Mouse (Mus musculus): Measurements from ENCODE around the gene Mfsd12.
A peak's percentile ranks its signal among the peaks of the same experiment; 100 is the strongest.

Mfsd12 gene

DNA sequence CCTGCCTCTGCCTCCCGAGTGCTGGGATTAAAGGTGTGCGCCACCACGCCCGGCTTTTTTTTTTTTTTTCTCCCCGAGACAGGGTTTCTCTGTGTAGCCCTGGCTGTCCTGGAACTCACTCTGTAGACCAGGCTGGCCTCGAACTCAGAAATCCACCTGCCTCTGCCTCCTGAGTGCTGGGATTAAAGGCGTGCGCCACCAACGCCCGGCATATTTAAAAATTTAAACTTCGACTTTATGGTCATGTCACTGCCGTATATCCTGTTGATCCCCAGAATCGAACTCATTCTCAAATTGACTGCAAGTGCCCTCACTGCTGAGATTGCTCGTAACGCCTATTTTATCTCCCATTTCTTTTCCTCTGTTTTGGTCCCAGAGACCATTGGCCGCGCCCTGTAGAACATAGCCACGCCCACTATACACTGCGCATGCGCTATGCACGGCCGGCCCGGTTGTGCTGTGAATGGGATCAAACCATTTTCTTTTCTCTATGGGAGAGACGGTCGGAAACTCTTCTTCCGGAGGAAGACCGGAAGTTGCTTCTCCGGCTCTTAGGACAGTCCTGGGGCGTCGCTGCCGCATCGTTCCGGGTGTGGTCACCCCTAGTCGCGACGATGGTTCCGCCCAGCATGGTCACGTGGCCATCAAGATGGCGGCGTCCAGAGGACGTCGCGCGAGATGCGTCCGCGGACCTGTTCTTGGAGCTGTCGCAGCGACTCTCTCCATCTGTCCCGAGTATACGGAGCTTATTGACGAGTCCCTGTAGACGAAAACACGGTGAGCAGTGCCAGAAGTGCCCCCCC is 26.7 kb downstream of the Mfsd12 start, which contains the start of the genes Dohh and Gm48551:
Gene Dohh, plus strand, starts transcription at position 627 of the 803 bp plus-strand sequence.
Gene Gm48551, plus strand, starts transcription at position 665 of the 803 bp plus-strand sequence.
- peak; percentile 97 for DNase-seq (ENCODE audit: low spot score)

DNA sequence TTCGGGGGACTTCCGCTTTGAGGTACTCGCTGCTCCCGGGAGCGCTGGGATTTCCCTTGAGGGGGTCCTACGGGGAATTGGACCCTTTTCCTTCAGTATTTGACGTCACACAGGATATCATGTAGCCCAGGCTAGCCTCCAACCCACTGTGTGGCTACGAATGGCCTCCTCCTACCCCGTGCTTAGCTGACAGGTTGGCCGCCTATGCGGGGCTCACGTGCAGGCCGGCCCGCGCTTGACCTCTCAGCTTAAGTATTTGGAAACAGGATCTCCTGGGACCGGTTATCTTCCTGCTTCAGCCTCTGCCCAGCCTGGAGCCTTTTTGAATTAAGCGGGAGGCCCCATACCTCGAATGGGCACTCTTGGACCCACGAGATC is 27.3 kb downstream of the Mfsd12 start:
- no peak for DNase-seq (ENCODE audit: low spot score)

DNA sequence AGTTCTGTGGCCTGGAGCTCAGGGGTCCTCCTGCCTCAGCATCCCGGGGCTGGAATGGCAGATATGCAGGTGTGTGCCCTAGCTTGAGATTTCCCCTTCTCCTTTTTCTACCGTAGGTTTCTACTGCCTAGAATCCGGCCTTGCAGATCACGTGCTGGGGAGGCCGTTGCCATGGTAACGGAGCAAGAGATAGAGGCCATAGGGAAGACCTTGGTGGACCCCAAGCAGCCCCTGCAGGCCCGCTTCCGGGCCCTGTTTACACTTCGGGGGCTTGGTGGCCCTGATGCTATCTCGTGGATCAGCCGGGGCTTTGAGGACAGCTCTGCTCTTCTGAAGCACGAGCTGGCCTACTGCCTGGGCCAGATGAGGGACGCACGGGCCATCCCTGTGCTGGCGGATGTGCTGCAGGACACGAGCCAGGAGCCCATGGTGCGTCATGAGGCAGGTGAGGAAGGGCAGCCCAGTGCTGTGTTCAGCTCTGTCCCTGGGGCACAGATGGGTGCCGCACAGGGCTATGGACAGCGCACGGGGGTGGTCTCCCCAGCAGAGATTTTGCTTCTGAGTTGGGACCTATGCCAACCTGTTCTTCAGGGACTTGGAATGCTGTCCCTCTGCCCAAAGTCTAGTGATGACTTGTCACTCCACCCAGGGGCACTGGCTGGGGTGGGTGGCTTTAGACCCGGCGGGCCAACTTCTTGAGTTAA is 28.5 kb downstream of the Mfsd12 start:
- DNase-seq (ENCODE audit: low spot score) = no peak

DNA sequence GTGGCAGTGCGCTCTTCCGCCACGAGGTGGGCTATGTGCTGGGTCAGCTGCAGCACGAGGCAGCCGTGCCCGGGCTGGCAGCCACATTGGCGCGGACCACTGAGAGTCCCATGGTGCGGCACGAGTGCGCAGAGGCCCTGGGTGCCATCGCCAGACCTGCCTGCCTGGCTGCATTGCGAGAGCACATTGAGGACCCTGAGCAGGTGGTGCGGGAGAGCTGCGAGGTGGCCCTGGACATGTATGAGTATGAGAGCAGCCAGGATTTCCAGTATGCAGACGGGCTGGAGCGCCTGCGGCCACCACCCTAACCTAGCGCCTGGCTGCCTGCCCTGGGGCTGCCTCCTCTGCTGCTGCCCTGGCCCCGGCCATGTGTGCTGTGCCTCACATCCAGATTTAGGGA is 30.4 kb downstream of the Mfsd12 start:
- no peak for DNase-seq (ENCODE audit: low spot score)

DNA sequence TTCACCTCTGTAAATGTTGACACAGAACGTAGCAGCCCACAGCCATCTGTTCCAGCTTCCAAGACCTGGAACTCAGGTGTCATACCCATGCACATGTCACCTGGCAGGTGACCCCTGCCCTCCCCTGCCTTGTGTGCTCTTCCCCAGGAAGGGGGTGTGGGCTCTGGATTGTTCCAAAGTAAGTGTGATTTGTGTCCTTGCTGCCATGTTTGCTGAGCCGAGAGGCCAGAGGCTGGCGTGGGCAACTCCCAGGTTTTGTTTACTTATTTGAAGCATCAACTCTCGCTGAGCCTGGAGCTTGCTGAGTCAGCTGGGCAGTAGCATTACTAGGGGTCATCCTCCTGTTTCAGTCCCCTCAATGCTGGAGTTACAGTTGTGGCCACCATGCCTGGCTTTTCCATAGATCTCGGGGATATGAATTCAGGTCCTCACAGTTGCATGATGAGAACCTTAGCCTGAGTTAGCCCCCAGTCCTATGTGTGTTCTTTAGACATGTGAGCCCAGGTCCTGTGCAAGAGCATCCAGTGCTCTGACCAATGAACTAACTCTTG is 31.3 kb downstream of the Mfsd12 start, which contains the start of gene Gm48552:
Gene Gm48552, plus strand, starts transcription at position 501 of the 551 bp plus-strand sequence.
- DNase-seq (ENCODE audit: low spot score) = no peak

DNA sequence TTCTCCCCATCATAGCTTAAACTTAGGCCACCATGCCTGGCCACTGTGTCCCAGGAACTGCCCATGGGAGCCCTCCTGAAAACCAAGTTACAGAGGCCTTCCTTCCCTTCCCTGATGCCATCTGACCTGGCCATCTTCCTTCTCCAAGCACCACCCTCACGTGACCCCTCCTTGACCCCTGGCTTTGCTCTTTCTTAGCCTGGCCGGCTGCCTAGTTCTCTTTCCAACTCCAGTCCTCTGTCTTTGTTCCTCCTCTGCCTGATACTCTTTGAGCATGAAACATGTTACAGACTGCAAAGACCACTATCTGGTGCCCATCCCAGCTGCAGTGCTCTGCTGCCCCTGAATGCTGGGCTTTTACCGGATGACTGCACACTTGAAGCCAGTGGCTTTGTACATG is 32.1 kb downstream of the Mfsd12 start:
- DNase-seq (ENCODE audit: low spot score) = no peak

DNA sequence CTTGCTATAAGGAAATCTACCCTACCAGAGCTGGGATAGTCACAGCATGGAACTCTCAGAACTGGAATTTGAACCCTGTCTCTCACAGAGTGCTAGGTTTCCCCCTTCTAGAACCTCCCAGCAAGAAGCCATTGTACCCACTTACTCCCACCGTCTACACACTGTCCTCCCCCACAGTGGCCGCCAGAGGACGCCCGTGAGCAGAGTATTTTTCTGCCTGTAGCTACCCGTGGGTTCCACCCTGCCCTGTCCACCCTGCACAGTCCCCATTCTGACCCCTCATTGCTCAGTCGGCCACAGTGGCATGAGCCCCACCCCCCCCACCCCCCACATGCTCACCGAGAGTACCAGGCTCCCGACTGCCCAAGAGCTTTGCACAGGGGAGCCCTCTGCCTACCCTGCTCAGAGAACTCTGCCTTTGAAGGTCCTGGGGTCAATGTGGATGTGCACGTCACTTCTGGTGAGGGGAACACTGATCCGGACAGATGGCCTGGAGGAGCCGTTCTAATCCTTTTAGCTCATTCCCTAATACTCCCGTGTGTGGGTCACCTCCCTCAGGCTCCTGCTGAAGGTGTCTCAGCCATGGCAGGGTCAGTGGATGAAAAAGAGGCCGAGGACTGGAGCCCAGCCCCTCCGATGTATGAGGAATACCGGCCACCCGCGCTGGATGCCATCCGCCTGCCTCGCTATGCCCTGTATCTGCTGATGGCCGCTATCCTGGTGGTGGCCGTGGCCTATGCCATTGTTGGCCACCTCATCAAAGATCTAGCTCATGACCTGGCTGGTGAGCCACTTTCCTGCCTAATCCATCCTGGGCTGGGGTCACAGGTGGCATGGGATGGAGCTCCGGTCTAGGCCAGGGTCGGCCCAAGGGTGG is 32.7 kb downstream of the Mfsd12 start:
- DNase-seq (ENCODE audit: low spot score) = peak; percentile 66

DNA sequence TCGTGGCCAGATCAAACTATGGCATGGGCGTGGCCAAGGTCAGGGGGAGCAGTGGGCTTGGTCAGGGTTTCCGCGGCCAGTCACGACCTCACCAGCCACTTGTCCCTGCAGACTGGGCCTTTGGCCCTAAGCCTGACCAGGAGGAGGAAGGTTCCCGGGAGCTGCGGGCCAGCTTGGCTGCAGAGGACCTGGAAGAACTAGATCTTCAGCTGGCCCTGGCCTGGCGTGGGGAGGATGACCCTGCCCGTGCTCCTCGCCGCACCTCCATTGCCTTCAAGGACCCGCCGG is 33.3 kb downstream of the Mfsd12 start:
- no peak for DNase-seq (ENCODE audit: low spot score)

DNA sequence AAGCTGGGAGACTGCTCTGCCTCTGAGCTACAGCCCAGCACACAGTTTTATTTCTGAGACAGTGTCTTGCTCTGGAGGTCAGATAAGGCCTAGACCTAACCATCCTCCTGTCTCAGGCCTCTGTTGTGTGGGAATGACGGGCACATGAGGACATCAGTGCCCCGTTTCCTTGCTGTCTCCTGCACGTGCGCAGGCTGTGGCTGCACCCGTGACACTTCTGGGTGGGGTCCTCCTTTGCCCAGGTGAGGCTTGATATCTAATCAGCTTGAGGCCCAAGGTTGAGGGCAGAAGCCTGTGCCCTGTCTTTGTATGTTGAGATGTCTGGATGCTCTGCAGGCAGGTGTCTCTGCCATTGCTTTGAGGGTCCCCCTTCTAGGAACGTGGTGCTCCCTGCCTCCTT is 35.0 kb downstream of the Mfsd12 start:
- no peak for DNase-seq (ENCODE audit: low spot score)

DNA sequence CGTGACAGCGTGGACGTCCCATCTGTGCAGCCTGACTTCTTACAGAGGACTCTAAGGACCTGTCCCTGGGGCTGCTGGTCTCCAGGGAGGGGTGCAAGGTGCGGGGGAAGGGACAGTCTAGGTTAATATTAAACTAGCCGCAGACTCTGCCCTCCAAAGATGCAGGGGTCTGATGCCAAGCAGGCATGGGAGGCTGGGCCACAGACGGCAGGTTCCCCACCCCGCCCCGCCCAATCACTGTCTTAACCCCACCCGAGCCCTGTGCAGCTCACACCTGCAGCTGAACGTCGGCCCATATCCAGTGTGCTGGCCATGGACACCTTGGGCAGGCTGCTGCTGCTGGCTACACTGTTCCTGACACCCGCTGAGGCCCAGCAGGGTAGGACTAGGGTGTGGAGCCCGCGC is 35.5 kb downstream of the Mfsd12 start, which contains the start of gene Smim24:
Gene Smim24, plus strand, starts transcription at position 271 of the 405 bp plus-strand sequence.
- DNase-seq (ENCODE audit: low spot score) = no peak

DNA sequence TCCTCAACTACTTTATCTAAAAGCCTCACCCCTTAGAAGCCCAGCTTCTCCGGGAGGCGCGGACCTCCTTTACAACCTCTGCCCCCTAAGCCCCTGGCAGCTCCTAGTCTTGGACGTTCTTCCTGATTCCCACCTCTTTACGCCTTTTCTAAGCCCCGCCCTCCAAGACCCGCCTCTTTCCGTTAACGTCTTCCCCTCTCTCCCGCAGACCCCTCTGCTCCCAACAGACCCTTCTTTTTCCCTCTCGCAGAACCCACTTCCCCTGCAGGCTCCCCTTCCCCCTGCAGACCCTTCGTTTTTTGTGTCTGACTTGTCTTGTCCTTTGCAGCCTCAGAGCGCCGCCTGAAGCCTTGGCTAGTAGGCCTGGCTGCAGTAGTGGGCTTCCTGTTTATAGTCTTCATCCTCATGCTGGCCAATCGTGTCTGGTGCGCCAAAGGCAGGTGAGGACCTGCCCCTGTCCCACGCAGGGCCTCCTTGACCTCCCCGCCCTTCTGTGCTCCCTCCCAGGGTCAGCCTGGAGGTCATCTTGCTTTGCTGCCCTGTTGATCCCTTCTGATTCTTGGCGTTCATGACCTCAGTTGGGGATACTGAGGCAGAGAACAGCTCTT is 36.3 kb downstream of the Mfsd12 start:
- DNase-seq (ENCODE audit: low spot score) = no peak

DNA sequence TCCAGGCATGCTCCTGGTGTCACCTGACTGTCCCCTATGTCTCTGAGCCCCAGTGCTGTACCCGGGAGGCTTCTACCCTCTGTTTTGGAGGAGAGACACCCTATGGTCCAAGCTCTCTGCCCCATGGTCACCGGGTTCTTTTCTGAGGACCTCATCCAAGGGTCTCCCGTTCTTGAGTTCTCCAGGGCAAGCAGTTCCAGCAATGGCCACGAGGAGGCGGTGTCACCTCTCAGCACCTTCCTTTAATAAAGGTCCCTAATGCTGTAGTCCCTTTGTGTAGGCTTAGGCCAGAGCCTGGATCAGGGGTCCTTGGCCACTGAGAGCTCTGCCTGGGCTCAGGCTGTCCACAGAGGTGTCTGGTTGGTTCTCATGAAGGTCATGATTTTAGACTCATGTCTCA is 37.8 kb downstream of the Mfsd12 start:
- DNase-seq (ENCODE audit: low spot score) = peak; percentile 60

DNA sequence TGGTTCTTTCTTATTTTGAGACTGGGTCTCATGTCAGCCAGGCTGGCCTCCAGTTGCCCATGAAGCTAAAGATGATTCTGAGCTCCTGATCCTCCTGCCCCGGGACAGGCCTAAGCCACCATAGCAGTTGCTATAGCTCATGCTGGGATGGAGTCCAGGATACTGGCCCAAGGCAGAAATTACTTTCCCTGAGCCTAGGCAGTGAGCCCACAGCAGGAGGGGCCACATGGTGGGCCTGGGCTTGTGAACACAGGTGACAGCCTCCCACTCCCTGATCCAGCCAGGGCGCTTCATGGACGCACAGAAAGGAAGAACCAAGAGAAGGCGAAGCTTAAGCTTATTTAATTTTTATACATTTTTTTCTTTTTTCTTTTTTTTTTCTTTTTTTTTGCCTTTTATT is 38.6 kb downstream of the Mfsd12 start:
- DNase-seq (ENCODE audit: low spot score) = no peak

DNA sequence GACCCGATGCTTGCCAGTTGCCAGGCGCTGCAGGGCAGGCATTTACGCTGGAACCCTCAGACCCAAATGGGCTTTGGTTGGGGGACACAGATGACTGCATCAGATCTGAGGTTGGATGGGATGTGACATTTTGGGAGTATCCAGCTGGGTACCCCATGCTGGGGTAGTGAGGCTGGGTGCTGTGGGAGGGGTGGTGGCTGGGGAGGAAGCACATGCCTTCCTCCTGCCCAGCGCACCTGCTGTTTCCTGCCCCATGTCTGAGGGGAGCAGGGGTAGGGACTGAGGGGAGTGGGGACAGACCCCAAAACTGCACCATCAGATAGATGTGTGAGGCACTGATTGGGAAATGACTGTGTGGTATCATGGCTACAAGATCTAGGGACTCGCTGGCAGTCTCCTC is 39.5 kb downstream of the Mfsd12 start:
- no peak for DNase-seq (ENCODE audit: low spot score)

DNA sequence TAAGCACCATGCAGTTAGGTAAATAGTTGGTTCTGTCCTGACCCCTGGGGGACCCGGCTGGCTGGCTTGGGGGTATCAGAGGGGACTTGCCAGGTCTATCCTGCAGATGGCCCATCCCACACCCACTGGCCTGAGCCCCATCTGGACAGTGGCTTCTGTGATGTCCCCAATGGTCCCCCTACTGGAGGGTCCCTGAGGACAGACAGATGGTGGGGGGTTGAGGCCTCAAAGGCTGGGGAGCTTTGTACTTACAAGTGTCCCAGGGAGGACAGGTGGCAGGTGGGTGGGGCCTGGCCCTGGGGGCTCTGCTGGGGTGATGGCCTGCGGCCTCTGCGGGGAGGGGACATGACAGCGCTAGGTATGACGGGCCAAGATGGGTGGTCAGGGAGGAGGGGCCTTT is 42.0 kb downstream of the Mfsd12 start:
- DNase-seq (ENCODE audit: low spot score) = no peak

DNA sequence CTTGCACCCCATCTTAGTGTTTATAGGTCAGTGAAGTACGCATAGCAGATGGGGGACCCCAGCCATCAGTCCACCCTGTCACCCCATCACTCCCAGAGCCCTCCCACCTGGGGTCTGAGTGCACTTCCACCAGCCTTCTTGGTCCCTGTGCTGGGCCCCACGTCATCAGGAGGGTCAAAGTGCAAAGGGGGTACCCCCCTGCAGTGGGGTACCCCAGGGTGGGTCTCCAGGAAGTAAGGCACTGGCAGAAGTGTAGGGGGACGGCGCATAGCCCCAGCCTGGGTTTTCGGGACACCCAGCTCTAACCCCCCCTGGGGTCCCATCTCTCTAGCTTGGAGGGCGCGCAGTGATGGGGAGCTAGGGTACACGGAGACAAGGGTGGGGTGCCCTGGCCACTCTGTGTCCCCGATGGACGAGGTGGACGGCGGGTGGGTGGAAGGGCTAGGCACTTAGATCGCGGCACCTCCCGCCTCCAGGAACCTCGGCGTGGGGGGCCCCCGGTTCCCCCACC is 42.6 kb downstream of the Mfsd12 start:
- DNase-seq (ENCODE audit: low spot score) = no peak

DNA sequence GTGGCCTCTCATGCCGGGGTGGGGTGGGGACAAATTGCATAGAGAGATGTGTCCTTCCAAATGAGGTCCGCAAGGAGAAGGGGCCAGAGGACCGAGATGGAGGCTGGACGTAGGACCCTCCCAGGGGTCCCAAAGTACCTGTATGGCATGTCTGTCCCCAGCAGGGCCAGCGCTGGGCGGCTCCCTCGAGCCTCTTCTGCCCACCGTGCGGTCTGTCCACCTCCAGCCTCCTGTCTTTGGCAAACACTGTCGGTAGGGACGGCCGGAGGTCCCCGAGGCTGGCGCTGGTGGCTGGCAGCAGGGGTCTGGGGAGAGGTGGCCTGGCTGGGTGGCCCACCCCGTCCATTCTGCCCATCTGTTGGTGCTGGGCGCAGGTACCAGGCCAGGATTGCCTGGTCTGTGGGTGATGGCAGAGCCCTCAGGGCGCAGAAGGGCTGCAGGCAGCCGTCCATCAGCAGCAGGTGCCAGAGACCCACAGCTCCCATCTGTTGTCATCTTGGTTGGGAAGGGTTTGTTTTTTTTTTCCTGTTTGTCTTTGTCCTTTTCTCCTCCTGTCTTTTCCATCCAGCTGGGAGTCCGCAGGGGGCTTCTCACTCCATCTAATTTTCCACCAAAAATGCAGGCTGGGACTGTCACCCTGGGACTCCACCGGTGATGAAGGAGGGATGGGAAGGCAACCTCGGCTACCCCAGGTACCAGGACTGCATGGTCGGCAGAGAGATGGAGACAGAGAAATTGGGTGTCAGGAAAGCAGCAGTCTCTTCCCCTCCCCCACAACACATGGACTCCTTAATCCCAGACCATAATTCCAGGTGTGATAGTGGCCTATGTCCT is 43.3 kb downstream of the Mfsd12 start:
- no peak for DNase-seq (ENCODE audit: low spot score)

DNA sequence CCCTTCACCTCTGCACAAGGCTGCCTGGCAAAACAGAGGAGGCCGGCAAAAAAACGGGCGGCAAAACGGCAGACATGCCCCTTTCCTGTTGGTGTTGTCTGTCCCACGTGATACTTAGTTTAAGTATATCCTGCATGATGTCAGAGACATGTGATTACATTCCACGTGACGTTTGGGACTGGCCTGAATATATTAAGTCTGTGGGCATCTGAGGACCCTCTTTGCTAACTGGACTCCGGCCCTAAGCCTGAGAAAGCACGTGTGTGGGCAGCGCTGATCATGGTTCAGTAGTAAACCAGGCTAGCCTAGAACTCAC is 43.9 kb downstream of the Mfsd12 start:
- DNase-seq (ENCODE audit: low spot score) = no peak

DNA sequence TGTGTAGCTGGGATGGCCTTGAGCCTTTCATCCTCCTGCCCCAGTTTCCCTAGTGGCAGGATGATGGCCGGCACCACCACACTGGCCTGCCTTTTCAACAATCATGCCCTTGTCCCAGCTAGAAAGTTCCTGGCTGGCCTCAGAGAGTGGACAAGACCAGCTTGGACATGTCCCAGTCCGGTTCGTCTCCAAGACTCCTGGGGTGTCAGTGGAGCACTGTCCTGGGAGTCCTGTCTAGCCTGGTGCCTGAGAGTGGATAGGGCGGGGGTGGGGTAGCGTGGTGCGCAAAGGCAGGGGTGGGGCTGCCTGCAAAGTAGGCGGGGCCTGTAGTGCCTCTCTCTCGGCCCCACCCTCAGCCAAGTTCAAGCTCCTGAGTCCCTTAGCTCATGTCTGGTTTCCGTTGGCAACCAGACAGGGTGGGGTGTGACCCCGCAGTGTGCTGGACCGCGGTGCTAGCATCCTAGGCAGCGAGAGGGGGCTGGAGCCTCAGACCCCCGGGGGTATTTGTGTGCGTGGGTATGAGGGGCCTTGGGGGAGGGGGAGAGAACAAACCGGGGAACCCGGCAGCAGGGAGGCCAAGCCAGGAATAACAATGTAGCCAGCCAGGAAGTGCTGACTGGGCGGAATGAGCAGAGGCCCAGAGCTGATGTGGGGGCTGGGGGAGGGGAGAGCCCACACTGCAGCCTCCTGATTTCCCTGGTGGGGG is 44.4 kb downstream of the Mfsd12 start:
- DNase-seq (ENCODE audit: low spot score) = no peak

DNA sequence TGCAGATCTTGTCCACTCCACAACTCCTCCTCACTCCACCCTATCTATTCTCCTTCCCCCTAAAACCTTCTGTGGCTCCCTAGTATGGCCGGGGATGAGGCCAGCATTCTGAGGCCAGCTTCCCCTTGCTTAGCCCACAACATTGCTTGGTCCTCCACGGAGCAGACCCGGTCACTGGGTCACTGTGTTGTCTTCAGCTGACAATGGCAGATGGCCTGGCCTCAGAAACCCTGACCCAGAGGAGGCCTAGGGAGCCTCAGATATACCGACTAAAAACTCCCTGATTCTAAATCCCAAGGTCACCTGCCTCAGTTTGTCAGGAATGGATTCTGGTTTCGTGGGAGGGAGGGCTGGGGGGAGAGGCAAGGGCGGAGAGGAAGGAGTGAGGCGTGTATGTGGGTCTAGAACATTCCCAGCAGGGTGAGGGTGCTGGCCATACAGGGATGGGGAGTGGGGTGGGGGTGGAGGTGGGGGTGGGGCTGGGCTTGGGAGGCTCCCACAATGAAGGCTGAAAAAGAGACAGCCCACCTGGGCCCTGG is 45.0 kb downstream of the Mfsd12 start:
- DNase-seq (ENCODE audit: low spot score) = no peak

Data from T-cell, adult 2 months (primary cell).